Mouse (Mus musculus): Measurements from ENCODE around the gene Rpgrip1.

Rpgrip1 gene

GRCm38 (mm10) chr14:52118823-52119608 lies 8.5 kb downstream of the Rpgrip1 start:
- peak; percentile 71 for DNase-seq (ENCODE audit: low read depth, low spot score)

- DNase-seq (ENCODE audit: low read depth, low spot score) = no peak
Observed at GRCm38 (mm10) chr14:52120169-52120568, 9.7 kb downstream of the Rpgrip1 start.

- DNase-seq (ENCODE audit: low read depth, low spot score) = peak; percentile 82
Observed at GRCm38 (mm10) chr14:52123918-52124317, 13.4 kb downstream of the Rpgrip1 start.

- no peak for DNase-seq (ENCODE audit: low read depth, low spot score)
Observed at GRCm38 (mm10) chr14:52124636-52125035, 14.1 kb downstream of the Rpgrip1 start.

- no peak for DNase-seq (ENCODE audit: low read depth, low spot score)
Observed at GRCm38 (mm10) chr14:52133584-52133983, 23.1 kb downstream of the Rpgrip1 start.

GRCm38 (mm10) chr14:52140577-52141444 lies 30.3 kb downstream of the Rpgrip1 start:
- DNase-seq (ENCODE audit: low read depth, low spot score) = no peak

- no peak for DNase-seq (ENCODE audit: low read depth, low spot score)
Observed at GRCm38 (mm10) chr14:52141445-52142127, 31.1 kb downstream of the Rpgrip1 start.

- no peak for DNase-seq (ENCODE audit: low read depth, low spot score)
Observed at GRCm38 (mm10) chr14:52144165-52144564, 33.7 kb downstream of the Rpgrip1 start.

GRCm38 (mm10) chr14:52146540-52146939 lies 36.0 kb downstream of the Rpgrip1 start:
- DNase-seq (ENCODE audit: low read depth, low spot score) = no peak

- no peak for DNase-seq (ENCODE audit: low read depth, low spot score)
Observed at GRCm38 (mm10) chr14:52149888-52150287, 39.4 kb downstream of the Rpgrip1 start.

GRCm38 (mm10) chr14:52152179-52152578 lies 41.7 kb downstream of the Rpgrip1 start:
- peak; percentile 71 for DNase-seq (ENCODE audit: low read depth, low spot score)

- no peak for DNase-seq (ENCODE audit: low read depth, low spot score)
Observed at GRCm38 (mm10) chr14:52152613-52153012, 42.1 kb downstream of the Rpgrip1 start.

GRCm38 (mm10) chr14:52155008-52155407 lies 44.5 kb downstream of the Rpgrip1 start:
- no peak for DNase-seq (ENCODE audit: low read depth, low spot score)

GRCm38 (mm10) chr14:52160911-52161310 lies 50.4 kb downstream of the Rpgrip1 start:
- DNase-seq (ENCODE audit: low read depth, low spot score) = no peak

GRCm38 (mm10) chr14:52166571-52166970 lies 56.1 kb downstream of the Rpgrip1 start:
- peak; percentile 6 for DNase-seq (ENCODE audit: low read depth, low spot score)

- no peak for DNase-seq (ENCODE audit: low read depth, low spot score)
Observed at GRCm38 (mm10) chr14:52188788-52189187, 78.3 kb downstream of the Rpgrip1 start.

GRCm38 (mm10) chr14:52189519-52189918 lies 79.0 kb downstream of the Rpgrip1 start:
- peak; percentile 7 for DNase-seq (ENCODE audit: low read depth, low spot score)

GRCm38 (mm10) chr14:52190740-52191359 lies 80.3 kb downstream of the Rpgrip1 start:
- DNase-seq (ENCODE audit: low read depth, low spot score) = peak; percentile 67

GRCm38 (mm10) chr14:52195691-52196090 lies 85.2 kb downstream of the Rpgrip1 start:
- peak; percentile 30 for DNase-seq (ENCODE audit: low read depth, low spot score)

GRCm38 (mm10) chr14:52196230-52197155 lies 86.0 kb downstream of the Rpgrip1 start:
- DNase-seq (ENCODE audit: low read depth, low spot score) = no peak
